Mouse (Mus musculus): ENCODE measurements around the gene Kcnk2. TPM values are rescaled to one million over a fixed set of nuclear protein-coding genes. Genes with fewer than 3 reads are reported as not detected.
A peak's percentile ranks its signal among the peaks of the same experiment; 100 is the strongest.

Gene Kcnk2
- total RNA-seq, 2 experiments from 2014 or later, result 71.0 to 81.6 TPM

DNA sequence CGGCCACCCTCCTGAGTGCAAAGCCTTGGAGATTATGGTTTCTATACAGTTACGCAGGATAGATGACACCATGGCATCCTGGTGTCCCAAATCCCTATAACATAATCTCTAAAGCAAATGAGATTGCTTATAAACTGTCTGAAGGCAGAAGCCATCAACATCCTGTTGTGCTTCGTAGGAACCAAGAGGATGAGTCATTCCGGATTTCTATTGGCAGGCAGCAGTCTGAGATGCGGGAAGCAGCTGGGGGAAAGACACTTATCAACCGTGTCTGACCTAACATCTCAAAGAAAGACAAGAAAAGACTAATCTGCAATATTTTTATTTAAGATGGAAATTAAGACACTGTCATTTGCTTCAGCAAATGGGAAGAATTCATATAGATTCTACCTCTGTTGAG is 169.2 kb downstream of the Kcnk2 start:
- intact Hi-C loops (cut with DNase I), result loop anchor here (10.0 kb wide), 1 partner anchor 188 kb away; no protein-coding TSS in a partner anchor
- DNase-seq (ENCODE audit: extremely low spot score in 1 of 2, low spot score in 2 of 2), result no peak

DNA sequence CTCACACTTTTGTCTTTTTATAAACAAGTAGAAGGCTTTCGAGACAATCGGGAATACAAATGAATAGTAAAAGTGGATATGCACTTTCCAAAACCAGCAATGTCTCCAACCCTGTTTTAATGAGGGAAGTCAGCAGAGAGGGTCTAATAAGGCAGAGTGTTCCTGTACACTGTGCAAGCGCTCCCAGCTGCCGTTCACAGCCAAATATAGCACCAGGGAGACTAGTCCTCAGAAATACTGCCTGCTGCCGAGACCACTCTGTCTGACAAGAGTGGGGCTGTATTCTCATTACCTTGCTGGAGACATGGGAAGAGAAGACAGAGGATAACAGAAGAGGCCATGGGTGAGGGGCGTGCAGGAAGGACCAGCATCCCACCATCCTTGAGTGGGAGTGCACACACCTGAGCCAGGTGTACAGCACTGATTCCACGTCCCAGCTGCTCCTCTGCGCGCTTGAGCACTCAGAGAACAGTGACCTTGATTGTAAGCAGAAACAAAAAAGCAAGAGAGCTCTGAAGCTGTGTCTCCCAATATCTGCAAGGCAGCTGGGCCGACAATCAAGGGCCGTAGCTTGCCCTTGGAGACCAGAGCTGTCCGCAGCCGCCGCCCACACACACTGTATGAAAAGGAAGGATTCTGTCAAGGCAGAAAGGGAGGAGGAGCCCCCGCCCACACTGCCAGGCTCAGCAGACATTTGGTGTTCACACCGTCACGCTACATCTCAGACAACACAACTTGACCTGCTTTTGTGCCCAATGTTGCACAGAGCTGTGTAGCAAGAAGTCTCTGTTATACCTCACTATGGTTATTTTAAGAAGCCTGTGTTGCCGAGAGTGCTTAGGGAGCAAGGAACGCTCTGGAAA is 173.6 kb downstream of the Kcnk2 start:
- intact Hi-C loops (cut with DNase I), result no loop called here
- DNase-seq (ENCODE audit: extremely low spot score in 1 of 2, low spot score in 2 of 2), result peak; percentile 46 to 79

DNA sequence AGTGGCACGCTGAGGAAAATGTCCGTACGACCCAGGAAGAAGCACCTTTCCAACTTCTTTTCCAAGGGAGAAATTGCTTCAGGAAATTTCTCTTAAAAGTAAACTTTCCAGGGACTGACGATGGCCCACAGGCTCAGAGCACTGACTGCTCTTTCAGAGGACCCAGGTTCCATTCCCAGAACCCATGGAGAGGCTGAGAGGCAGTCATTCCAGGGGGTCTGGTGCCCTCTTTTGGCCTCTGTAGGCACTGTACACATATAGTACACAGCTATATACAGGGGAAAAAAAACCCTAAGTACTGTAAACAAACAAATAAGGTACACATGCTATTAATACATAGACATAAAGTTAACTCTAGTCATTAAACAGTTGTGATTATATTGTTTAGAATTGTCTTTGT is 174.6 kb downstream of the Kcnk2 start:
- DNase-seq (ENCODE audit: extremely low spot score in 1 of 2, low spot score in 2 of 2), result no peak
- intact Hi-C loops (cut with DNase I), result no loop called here

DNA sequence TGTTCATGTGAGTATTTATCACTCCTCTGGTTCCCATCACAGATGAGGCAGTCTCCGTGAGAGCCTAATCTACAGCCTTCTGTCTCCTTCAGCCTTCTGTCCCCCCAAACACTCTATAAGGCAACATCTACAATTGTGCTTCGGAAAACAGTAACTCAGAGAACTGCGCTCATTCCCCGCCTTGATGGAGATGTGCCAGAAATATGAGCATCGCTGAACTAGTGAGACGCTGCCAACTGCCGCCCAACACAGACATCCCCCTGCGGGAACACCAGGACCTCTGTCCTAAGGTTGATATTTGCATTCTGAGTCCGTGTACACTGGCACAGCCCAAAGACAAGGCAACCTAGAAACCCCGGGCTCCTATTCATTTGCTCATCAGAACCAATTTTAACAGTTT is 183.0 kb downstream of the Kcnk2 start:
- intact Hi-C loops (cut with DNase I), result no loop called here

DNA sequence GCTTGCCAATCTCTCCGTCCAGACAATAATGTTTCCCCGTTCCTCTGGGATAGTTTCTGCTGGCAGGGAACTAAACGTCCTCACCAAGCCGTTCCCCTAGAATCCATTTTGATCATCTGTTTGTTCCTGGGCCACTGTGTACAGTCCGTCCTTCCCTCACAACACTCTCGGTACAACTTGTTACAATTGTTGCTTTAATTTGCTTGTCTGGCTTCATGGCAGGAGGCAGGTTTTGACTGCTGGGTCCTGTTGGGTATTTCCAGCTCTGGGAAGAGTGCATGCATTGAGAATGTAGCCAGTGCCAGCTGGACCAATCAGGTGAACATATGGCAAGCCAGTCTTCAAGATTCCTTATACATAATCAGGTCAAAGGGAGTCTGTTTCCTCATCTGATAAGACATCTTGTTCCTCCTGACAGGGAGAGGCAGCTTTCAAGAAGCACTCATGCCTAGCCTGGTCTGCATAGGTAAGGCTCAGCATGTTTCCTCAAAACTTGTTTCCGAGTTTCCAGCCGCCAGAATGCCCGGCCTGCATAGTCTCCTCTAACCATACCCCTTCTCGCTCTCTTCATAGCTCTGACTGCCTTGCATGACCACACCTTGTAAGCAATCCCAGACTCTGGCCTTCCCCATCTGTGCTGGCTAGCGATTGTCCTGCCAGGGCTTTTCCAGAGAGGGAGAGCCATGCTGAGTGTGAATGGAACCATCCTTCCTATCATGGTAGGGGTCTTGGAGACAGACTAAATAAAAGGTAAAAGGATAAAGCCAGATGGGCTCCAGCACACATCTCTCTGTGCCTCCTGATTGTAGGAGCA is 184.1 kb downstream of the Kcnk2 start:
- intact Hi-C loops (cut with DNase I), result no loop called here
- no peak for DNase-seq (ENCODE audit: extremely low spot score in 1 of 2, low spot score in 2 of 2)

More for the DNA sequence above, 183.0 kb downstream of the Kcnk2 start:
- no peak for DNase-seq (ENCODE audit: extremely low spot score in 1 of 2, low spot score in 2 of 2)

DNA sequence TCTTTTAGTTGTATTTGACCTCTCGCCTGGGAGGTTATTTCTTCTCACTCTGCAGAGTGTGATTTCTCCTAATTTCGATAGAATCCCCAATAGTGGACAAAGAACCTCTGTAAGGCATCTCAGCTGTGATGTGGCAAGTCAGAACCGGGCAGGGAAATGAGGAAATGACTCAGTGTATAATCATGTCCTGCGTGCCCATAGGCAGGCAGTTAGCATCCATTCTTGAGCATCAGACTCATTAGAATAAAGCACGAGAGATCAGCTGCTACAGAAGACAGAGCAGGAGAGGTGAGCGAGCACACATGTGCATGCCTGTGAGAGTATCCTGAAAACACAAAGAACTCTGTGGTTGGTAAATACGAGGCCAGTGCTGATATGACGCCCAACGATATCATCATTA is 186.9 kb downstream of the Kcnk2 start:
- DNase-seq (ENCODE audit: extremely low spot score in 1 of 2, low spot score in 2 of 2), result no peak
- intact Hi-C loops (cut with DNase I), result no loop called here

DNA sequence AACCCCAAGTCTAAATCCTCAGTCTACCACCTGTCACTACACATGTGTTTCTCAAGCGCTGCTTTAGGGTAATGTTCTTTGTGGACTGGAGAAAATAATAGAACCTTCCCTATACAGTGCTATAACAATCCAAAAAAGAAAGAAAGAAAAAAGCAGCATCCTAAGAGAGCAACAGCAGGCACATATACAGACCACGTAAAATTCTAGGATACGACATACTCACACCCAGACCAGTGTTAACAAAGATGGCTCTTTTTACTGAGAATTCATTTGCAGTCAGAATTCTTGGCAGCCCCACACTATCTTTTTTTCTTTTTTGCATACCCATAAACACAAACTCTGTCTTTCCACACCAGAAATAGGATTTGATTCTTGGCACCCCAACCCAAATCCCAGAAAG is 187.6 kb downstream of the Kcnk2 start:
- intact Hi-C loops (cut with DNase I), result no loop called here
- no peak for DNase-seq (ENCODE audit: extremely low spot score in 1 of 2, low spot score in 2 of 2)

DNA sequence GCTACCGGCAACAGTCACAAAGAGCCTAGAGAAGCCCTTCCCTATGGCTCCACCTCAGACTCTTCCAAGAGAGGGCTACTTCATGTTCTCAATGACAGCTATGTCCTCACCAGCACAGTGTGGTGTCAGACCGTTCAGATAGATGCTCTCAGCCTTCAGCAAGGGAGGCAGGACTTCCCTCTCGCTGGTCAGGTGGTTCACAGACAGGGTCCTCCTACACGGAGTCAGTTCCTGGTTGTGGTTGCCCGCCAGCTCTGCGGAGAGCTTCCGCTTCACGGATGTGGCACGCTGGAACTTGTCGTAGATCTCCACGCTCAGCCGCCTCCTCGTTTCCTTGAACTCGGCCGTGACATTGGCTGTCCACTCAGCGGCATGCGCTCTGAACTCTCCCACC is 192.4 kb downstream of the Kcnk2 start:
- DNase-seq (ENCODE audit: extremely low spot score in 1 of 2, low spot score in 2 of 2), result no peak
- intact Hi-C loops (cut with DNase I), result no loop called here

DNA sequence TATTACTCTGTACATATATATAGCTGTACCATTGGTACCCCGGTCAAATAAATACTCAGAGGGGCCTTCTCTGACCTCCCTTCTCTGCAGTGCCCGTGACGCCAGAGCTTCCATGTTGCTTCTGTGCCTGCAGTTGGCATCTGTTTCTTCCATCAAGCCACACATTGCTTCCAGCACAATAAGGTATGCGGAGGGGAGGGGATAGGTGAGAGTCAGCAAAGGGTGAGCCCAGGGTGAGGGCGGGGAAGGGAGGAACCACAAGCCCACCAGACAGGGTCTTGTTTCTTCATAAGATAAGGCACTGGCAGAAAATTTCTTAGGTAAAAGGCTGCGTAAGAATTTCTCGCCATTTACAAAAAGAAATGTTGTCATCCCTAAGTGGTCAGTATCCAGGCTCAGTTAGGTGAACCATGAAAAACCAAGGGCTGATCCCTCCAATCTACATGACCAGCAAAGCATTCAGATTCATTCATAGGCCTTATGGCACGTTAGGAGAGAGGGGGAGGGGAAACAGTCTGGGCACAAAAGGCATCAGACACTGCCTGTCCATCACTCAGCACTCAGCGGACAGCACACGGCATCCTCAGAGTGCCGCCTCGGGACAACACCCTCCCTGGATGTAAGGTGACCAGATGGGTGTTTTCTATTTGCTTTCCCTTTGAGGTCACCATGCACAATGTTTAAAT is 192.9 kb downstream of the Kcnk2 start:
- intact Hi-C loops (cut with DNase I), result no loop called here
- no peak for DNase-seq (ENCODE audit: extremely low spot score in 1 of 2, low spot score in 2 of 2)

DNA sequence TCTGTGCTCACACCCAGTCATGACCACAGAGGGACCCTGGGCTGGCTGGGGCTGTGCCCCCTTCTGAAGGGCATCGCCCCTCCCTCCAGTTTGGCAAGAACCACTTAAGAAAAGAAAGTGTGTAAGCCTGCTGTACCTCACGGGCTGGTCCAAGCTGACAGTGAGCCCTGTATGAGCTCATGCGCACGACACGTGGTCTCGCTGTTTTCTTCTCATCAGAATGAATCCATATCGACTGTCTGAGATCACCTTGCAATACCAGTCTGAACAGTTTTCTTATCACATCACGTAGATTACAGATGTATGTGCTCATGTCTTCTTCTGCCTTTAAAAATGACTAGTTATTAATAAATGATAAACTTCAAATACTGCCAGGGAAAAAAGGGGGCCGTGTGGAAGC is 193.5 kb downstream of the Kcnk2 start:
- intact Hi-C loops (cut with DNase I), result no loop called here
- no peak for DNase-seq (ENCODE audit: extremely low spot score in 1 of 2, low spot score in 2 of 2)

DNA sequence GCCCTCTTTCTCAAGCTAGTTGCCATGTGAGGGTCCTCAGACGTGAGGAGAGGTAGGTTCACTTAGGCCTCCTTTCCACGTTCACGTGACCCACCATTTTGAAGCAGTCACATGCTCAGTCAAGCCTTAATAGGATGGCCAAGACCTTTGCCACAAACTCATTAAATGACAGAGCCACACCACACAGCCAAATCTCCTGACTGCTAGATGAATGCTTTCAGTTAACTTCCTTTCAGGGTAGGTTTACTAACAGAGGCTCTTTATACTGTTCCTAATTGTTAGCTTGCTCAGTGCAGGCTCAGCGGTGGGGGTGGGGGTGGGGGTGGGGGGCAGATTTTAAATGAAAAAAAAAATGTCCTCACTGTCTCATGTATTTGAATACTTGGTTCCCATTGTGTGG is 206.3 kb downstream of the Kcnk2 start:
- no peak for DNase-seq (ENCODE audit: extremely low spot score in 1 of 2, low spot score in 2 of 2)
- intact Hi-C loops (cut with DNase I), result no loop called here

DNA sequence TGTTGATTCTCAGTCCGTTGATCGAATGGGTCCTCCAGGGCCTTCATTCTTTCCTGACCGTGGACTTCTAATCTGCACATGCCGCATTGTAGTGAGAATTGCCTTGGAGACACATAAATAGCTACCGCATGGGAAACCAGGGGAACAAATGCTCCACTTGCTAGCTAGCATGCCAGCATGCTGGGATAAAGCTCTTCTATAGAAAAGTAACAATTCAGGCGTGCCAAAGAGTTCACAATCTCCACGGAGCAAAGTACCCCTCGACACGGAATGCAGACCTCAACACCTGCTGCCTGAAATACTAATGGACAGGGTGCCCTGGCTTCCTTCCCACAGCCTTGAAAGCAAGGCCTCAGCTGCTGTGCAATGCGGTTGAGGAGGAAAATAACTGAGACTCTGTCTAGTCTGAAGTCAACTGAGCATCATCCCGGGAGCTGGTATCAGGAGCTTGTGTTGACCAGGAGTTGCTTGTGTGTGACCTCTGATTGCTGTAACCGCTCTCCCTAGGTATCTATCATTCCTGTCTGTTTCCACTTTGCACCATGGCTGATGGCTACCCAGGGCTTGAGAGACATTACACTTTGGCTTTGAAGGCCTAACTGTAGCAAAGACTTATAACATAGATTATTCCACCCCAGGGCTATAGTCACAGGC is 214.2 kb downstream of the Kcnk2 start:
- intact Hi-C loops (cut with DNase I), result loop anchor here (5.0 kb wide), 1 partner anchor 106 kb away; no protein-coding TSS in a partner anchor
- peak; percentile 49 to 64 for DNase-seq (ENCODE audit: extremely low spot score in 1 of 2, low spot score in 2 of 2)

DNA sequence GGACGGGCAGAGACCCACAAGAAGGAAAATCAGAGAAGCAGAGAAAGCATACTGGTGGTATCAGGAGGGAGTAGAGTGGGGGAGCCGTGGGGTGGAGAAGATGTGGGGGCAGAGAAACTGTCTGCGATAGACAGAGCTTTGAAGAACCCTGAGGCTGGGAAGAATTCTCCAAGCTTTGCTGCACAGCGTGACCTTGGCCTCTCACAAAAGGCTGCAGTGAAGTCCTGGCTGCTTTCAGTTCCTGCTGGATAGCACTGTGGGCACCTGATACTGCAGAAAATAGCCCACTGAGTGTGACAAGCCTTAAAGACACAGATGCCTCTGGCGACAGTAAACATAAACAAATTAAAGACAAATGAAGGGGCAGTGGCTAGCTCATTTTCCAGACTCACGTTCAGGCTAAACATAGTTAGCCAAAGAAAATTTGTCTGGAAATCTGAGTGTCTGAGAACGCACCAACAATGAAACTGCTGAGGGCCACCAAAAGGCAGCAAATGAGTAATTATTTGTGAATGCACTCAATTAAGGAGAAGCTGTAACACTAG is 216.8 kb downstream of the Kcnk2 start:
- DNase-seq (ENCODE audit: extremely low spot score in 1 of 2, low spot score in 2 of 2), result no peak
- intact Hi-C loops (cut with DNase I), result loop anchor here (5.0 kb wide), 1 partner anchor 103 kb away; no protein-coding TSS in a partner anchor

DNA sequence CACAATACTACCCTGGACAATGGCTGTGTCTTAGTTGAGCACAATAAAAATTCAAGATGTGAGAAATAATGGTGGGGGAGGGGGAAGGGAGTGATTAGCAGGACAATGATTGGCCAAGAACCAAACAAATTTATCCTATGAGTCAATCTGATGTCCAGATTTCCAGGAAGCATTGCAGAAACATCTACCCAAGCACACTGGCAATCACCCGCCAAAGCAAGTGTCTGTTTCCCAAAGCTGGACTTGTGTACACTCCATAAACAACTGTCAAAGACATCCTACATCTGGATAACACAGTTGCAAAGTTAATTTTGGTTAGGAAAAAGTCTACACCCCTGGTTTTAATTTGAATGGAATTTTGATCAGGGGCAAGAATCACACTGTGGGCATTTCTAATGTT is 224.3 kb downstream of the Kcnk2 start:
- intact Hi-C loops (cut with DNase I), result no loop called here
- DNase-seq (ENCODE audit: extremely low spot score in 1 of 2, low spot score in 2 of 2), result no peak

DNA sequence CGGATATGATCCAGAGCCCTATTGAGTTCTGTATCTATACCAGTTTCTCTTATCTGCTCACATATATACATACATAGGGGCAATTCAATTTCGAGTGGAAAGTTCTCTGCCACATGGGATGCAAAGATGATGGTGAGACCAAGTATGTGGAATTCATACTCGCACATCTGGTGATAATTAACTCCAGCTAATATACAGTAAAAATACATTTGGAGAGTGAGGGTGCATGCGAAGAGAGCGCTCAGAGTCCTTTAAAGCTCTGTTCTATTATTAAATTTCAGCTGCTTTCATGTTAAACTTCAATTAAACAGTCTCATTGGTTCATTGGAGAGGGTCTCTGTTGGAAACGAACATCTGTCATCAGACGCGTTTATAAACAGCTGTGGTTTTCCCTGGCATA is 228.6 kb downstream of the Kcnk2 start:
- DNase-seq (ENCODE audit: extremely low spot score in 1 of 2, low spot score in 2 of 2), result no peak
- intact Hi-C loops (cut with DNase I), result no loop called here

DNA sequence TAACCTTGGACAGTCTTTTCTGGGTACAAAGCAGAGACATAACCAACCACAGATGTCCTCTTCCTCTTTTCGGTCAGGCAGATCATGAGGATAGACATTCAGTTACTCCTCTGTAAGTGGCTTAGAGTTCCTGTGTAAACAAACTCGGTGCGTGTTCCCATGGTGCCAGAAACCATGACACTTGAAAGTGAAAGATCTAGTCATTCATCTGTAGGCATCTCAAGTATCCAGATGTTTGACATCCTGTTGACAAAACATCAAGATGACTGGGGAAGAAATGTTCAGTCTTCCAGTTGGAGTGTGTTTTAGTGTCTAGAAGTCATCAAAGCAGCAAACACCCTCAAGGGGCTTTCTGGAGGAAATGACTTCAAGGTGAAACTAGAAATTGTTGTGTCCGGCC is 230.9 kb downstream of the Kcnk2 start:
- DNase-seq (ENCODE audit: extremely low spot score in 1 of 2, low spot score in 2 of 2), result no peak
- intact Hi-C loops (cut with DNase I), result no loop called here

DNA sequence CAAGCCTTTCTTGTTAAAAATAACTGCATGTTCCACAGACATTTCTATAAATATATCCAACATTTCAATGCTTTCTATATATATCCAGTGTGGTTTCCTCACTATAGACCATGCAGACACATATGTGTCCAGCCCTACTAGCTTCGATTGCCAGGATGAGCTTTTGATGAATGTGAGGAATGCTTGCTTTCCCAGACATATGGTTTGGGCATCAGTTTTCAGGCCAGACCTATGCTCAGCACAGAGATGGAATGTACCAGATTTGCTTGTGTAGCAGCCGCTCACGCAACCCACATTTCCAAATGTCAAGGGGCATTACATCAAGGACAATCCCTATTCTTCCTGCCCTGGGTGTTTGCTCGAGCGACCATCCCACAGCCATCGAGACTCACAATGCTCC is 236.3 kb downstream of the Kcnk2 start:
- peak in 1 of 2 experiments; percentile 26 for DNase-seq (ENCODE audit: extremely low spot score in 1 of 2, low spot score in 2 of 2)
- intact Hi-C loops (cut with DNase I), result no loop called here

DNA sequence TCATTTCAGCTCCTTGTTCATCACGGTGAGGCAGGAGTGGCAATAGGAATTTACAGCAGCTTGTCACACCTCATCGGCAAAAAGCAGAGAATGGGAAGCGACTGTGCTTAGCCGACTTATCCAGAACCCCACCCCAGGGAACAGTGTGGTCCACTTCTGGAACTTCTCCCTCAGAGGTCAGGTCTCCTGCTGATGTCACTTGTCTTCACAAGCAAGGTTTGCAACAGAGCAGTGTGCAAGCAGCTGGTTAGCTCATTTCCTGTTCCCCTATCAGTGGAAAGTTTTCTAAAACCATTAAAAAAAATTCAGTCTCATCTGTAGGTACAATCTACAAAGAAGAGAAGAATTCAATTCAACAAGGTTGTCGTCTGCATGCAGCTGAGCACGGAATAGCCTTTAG is 236.9 kb downstream of the Kcnk2 start:
- DNase-seq (ENCODE audit: extremely low spot score in 1 of 2, low spot score in 2 of 2), result no peak
- intact Hi-C loops (cut with DNase I), result no loop called here

DNA sequence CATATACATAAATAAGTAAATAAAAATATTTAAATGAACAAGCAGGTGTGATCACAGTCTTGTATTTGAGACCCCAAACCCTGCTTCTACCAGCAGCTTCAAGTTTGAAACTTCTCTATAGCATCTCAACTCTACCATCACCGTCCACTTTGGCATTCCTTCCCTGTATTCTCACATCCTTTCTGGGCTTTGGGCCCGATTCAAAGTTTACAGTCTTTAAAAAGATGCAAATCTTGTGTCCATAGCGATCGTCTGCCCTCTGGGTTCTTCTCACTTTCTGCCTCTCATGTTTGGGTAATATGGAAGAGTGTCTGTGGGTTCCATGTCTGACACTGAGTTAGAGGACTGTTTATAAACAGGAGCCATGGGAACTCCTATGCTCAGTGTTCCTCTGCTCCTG is 237.4 kb downstream of the Kcnk2 start:
- intact Hi-C loops (cut with DNase I), result no loop called here
- no peak for DNase-seq (ENCODE audit: extremely low spot score in 1 of 2, low spot score in 2 of 2)

All from left cerebral cortex, postnatal 10 days (tissue).